Mouse (Mus musculus): ENCODE results near the gene Rgl3. TPM values are rescaled to one million over a fixed set of nuclear protein-coding genes. Genes with fewer than 3 reads are reported as not detected.

Rgl3 gene
- total RNA-seq, 2 experiments from 2014 or later, result 1.3 to 1.8 TPM

GRCm38 (mm10) chr9:21932006-21932405 is 57.2 kb downstream of the Rgl3 start:
- intact Hi-C loops (cut with DNase I), result no loop called here
- no peak for DNase-seq (ENCODE audit: extremely low spot score in 1 of 2, low spot score in 2 of 2)

- no peak for DNase-seq (ENCODE audit: extremely low spot score in 1 of 2, low spot score in 2 of 2)
- intact Hi-C loops (cut with DNase I), result no loop called here
Measured at GRCm38 (mm10) chr9:21929208-21929607, 60.0 kb downstream of the Rgl3 start.

DNA sequence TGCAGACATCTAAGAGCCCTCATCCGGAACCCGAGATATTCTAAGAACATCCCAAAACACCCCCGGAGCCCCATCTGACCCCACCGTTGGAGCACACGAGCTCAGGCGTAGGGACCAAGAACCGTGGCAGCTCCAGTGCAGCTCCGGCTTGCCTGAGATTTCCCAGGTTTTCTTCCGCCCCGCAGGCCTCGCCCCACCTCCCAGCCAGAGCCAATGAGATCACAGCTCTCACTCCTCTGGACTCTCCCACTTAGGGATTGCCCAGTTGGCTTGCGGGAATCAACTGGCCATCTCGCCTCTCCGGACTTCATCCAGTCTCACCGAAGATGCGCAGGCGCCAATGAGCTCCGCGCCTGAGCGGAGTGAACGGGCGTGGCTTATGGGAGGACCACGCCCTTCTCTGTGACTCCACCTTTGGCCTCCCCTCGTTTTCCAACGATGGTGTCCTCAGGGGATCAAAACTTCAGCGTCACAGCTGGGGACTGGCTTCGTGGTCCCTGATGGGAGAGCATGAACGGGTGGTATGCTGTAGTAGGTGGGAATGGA is 62.0 kb downstream of the Rgl3 start, which contains the start of the genes Ccdc159 and Tmem205:
TSS of gene Ccdc159 (plus strand) at position 264 of the 546 bp plus-strand sequence.
TSS of gene Tmem205 (minus strand) at position 349 of the 546 bp plus-strand sequence.
- peak; percentile 91 to 95 for DNase-seq (ENCODE audit: extremely low spot score in 1 of 2, low spot score in 2 of 2)
- intact Hi-C loops (cut with DNase I), result no loop called here

- no peak for DNase-seq (ENCODE audit: extremely low spot score in 1 of 2, low spot score in 2 of 2)
- intact Hi-C loops (cut with DNase I), result no loop called here
Measured at GRCm38 (mm10) chr9:21926784-21927183, 62.5 kb downstream of the Rgl3 start.

DNA sequence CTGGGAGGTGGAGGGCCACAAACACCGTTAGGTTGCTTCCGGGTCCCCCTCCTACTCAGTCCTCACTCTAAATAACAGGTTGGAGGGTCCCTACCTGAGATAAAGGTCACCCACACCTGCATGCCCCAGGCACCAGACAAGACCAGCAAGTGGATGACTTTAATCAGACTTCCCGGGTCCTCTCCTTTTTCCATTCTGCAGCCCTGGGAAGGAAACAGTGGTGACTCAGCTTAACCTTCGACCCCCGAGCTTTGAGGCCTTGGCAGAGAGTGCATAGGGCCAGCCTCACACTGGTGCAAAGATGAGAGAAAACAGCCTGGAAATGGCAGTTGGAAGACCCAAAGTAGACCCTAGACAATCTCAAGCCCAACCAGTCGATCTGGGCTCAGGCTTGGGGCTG is 63.1 kb downstream of the Rgl3 start:
- intact Hi-C loops (cut with DNase I), result no loop called here
- no peak for DNase-seq (ENCODE audit: extremely low spot score in 1 of 2, low spot score in 2 of 2)

- intact Hi-C loops (cut with DNase I), result no loop called here
- DNase-seq (ENCODE audit: extremely low spot score in 1 of 2, low spot score in 2 of 2), result no peak
Measured at GRCm38 (mm10) chr9:21925506-21925905, 63.7 kb downstream of the Rgl3 start.

GRCm38 (mm10) chr9:21925034-21925433 is 64.2 kb downstream of the Rgl3 start:
- intact Hi-C loops (cut with DNase I), result no loop called here
- no peak for DNase-seq (ENCODE audit: extremely low spot score in 1 of 2, low spot score in 2 of 2)

DNA sequence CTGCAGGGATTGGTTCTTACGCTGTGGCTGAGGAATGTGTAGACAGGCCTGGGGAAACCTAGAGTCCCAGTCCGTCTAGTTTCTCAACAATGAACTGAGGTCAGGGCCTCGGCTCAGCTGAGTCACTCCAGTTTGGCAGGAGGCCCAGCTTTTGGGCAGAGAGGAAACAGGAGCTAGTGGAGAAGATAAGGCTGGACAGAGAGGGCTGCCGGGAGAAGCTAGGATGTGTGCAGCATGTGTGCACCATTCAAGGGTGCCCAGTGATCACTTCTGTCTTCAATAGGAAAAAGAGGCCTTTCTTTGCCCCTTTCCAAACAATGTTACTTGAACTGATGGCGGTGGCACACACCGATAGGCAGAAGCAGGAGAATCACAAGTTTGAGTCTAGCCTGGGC is 65.2 kb downstream of the Rgl3 start:
- intact Hi-C loops (cut with DNase I), result no loop called here
- DNase-seq (ENCODE audit: extremely low spot score in 1 of 2, low spot score in 2 of 2), result peak in 1 of 2 experiments; percentile 86

DNA sequence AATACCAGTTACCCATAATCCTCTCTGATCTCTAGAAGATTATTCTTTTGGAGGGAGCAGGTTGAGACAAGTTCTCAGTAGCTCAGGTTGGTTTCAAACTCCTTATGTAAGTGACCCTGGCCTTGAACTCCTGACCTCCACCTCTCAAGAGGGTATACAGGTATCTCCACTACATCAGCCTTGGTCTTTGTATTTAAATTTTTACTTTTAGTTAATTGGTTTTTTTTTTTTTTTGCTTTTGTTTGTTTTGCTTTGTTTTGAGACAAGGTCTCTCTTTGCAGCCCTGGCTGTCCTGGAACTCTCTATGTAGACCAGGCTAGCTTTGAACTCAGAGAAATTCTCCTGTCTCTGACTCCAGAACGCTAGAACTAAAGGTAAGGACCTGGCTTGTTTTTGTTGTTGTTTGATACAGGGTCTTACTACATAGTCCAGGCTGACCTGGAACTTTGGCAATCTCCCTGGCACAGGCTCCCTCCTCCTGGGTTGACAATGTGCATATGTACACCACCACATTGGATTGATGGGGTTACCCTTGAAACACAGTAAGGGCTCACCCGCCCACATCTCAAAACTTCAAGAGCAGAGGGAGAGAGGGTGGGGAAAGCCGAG is 65.7 kb downstream of the Rgl3 start:
- intact Hi-C loops (cut with DNase I), result no loop called here
- DNase-seq (ENCODE audit: extremely low spot score in 1 of 2, low spot score in 2 of 2), result no peak

DNA sequence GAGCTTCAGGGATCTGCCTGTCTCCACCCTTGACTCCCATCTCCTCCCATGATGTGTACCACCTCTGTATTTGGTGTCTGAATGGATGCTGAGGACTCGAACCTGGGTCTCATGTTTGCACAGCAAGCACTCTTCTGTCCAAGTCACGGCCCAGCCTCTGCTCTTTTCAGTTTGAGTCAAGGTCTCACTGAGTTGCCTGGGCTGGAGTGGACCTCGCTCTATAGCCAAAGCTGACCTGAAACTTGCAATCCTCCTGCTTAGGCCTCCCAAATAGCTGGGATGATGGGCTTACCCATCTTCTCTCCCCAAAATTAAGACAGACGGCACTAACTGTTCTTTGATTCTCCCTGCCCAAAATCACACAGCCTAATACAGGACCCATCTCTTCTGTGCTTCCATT is 66.2 kb downstream of the Rgl3 start:
- intact Hi-C loops (cut with DNase I), result no loop called here
- no peak for DNase-seq (ENCODE audit: extremely low spot score in 1 of 2, low spot score in 2 of 2)

Other genes with a start within 250 kb of the Rgl3 start
- 1 to 10 TPM; 2.9 to 3.5 TPM for gene Spc24, start 229.1 kb downstream of the Rgl3 start, total RNA-seq (2021)
- gene Kank2, start 190.7 kb downstream of the Rgl3 start, total RNA-seq (2021), result 1 to 10 TPM; 6.7 to 7.7 TPM
- gene Angptl8, start 153.9 kb downstream of the Rgl3 start, total RNA-seq (2021), result not detected
- 10 to 100 TPM; 23.5 to 25.2 TPM for gene Dock6, start 136.8 kb downstream of the Rgl3 start, total RNA-seq (2021)
- 10 to 100 TPM; 22.0 to 25.0 TPM for gene Rab3d, start 71.3 kb downstream of the Rgl3 start, total RNA-seq (2021)
- gene Ccdc159, start 62.0 kb downstream of the Rgl3 start, total RNA-seq (2021), result 10 to 100 TPM; 15.3 to 15.8 TPM
- 10 to 100 TPM; 31.2 to 35.1 TPM for gene Tmem205, start 61.9 kb downstream of the Rgl3 start, total RNA-seq (2021)
- 100 to 1,000 TPM; 259 to 269 TPM for gene Plppr2, start 52.4 kb downstream of the Rgl3 start, total RNA-seq (2021)
- 10 to 100 TPM; 12.6 to 14.9 TPM for gene Swsap1, start 33.7 kb downstream of the Rgl3 start, total RNA-seq (2021)
- gene Epor, start 25.9 kb downstream of the Rgl3 start, total RNA-seq (2021), result 1 to 10 TPM; 1.4 to 1.9 TPM
- 1 to 10 TPM; 5.2 to 6.7 TPM for gene Ccdc151, start 13.2 kb upstream of the Rgl3 start, total RNA-seq (2021)
- gene Prkcsh, start 13.4 kb upstream of the Rgl3 start, total RNA-seq (2021), result 10 to 100 TPM; 92.2 to 94.9 TPM
- gene Elavl3, start 62.6 kb upstream of the Rgl3 start, total RNA-seq (2021), result 100 to 1,000 TPM; 184 to 210 TPM
- under 1 TPM; 0.85 to 0.94 TPM for gene Gm49318, start 81.8 kb upstream of the Rgl3 start, total RNA-seq (2021)
- gene Zfp653, start 81.9 kb upstream of the Rgl3 start, total RNA-seq (2021), result 10 to 100 TPM; 20.7 to 20.8 TPM
- 10 to 100 TPM; 40.5 to 42.8 TPM for gene Ecsit, start 96.0 kb upstream of the Rgl3 start, total RNA-seq (2021)
- gene Cnn1, start 109.8 kb upstream of the Rgl3 start, total RNA-seq (2021), result under 1 TPM; 0.20 to 0.39 TPM
- 10 to 100 TPM; 63.0 to 63.7 TPM for gene Elof1, start 127.7 kb upstream of the Rgl3 start, total RNA-seq (2021)
- under 1 TPM; 0.61 to 0.75 TPM for gene Acp5, start 146.3 kb upstream of the Rgl3 start, total RNA-seq (2021)
- 10 to 100 TPM; 40.9 to 42.3 TPM for gene Pigyl, start 167.4 kb upstream of the Rgl3 start, total RNA-seq (2021)
- under 1 TPM; 0.21 to 0.39 TPM for gene Zfp872, start 198.6 kb upstream of the Rgl3 start, total RNA-seq (2021)
- 10 to 100 TPM; 13.6 to 15.6 TPM for gene Zfp809, start 236.3 kb upstream of the Rgl3 start, total RNA-seq (2021)